Mouse (Mus musculus) heart, embryonic 15.5 days (tissue): ENCODE measurements around the gene Taf5l. TPM values are rescaled to one million over a fixed set of nuclear protein-coding genes. Genes with fewer than 3 reads are reported as not detected.
A peak's percentile ranks its signal among the peaks of the same experiment; 100 is the strongest.
"Not testable (repeated sequence)": the region's sequence is repeated elsewhere in the genome, so short reads cannot be mapped to it uniquely, and the experiment has no call there.

ENCODE experiments used
- ATAC-seq: fragments of 200-750 bp; cut with Nextera tagmentation; replicated peaks from 2 replicates; pipeline ENCODE4 v1.8.0; 2017; ENCODE audit warnings: low read depth, moderate TSS enrichment; ENCODE audit not compliant: insufficient number of reproducible peaks, insufficient read depth, low FRiP score
- H3K27ac ChIP-seq: fragments of 300-500 bp; sonication (generic); 2 replicates; pipeline ENCODE4 v1.5.1; 2015; ENCODE audit warnings: mild to moderate bottlenecking, inconsistent platforms
- H3K27me3 ChIP-seq: fragments of 300-500 bp; sonication (generic); 2 replicates; pipeline ENCODE4 v1.6.1; 2015; ENCODE audit warnings: inconsistent platforms
- H3K36me3 ChIP-seq: fragments of 300-500 bp; sonication (generic); 2 replicates; pipeline ENCODE4 v1.6.1; 2015; ENCODE audit warnings: mild to moderate bottlenecking, inconsistent platforms
- H3K4me1 ChIP-seq: fragments of 300-500 bp; sonication (generic); replicated peaks from 2 replicates; pipeline ENCODE4 v1.6.1; 2015; ENCODE audit warnings: inconsistent platforms
- H3K4me2 ChIP-seq: fragments of 300-500 bp; sonication (generic); 2 replicates; pipeline ENCODE4 v1.6.1; 2015; ENCODE audit warnings: inconsistent platforms, mild to moderate bottlenecking, moderate library complexity
- H3K4me3 ChIP-seq: fragments of 300-500 bp; sonication (generic); 2 replicates; pipeline ENCODE4 v1.5.1; 2015; ENCODE audit warnings: mild to moderate bottlenecking, inconsistent platforms
- H3K9ac ChIP-seq: fragments of 300-500 bp; sonication (generic); 2 replicates; pipeline ENCODE4 v1.6.1; 2015; ENCODE audit warnings: mild to moderate bottlenecking, inconsistent platforms
- H3K9me3 ChIP-seq: fragments of 300-500 bp; sonication (generic); replicated peaks from 2 replicates; pipeline ENCODE4 v1.6.1; 2016; ENCODE audit warnings: inconsistent platforms
- WGBS: fragments of 180-500 bp; shearing (Covaris S2); methylation state at CpG from one replicate; pipeline ENCODE4 v1.1.7; 2015; ENCODE audit warnings: mixed read lengths; 5-methylcytosine and 5-hydroxymethylcytosine counted together
- polyA plus RNA-seq: library from polyadenylated mRNA; unstranded; fragments of >200 nt; fragmentation: Nextera tagmentation; extraction: Ambion mirVana; gene quantifications from 2 replicates; pipeline ENCODE4 v1.2.1, GENCODE M21; 2015

Gene Taf5l
- polyA plus RNA-seq, 1 experiment from 2014 or later = 20.3 TPM

DNA sequence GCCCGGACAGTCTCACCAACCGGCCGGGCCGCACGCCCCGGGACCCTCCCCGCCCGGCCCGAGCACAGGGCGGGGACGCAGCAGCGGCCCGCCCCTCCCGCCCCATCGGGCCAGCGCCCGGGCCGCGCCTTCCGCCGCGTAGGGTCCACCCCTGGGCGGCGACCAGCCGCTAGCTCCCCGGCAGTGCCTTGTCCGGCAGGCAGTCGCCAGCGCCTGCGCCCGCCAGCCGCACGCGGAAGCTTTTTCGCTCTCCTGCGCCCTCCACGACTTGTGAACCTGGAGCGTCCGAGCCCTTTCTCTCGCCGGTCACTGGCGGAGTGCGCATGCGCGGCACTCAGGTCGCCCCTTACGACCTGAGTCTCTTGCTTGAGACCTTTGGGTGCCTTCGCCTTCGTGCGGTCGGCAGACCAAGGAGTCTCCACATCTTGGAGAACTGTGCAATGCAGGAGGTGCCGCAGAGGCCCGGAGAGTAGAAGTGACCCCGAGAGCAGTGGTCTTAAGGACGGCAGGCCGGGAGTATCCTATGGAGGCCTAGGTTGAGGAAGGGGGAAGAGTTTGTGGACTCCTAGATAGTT lies 38.3 kb downstream of the Taf5l start, which contains the start of gene Abcb10:
Gene Abcb10, minus strand, starts transcription at position 297 of the 575 bp plus-strand sequence.
- peak within 1 kb of the TSS; percentile 91 for H3K27ac ChIP-seq
- peaks cover 35% of the 10 kb centered on the region for H3K4me1 ChIP-seq
- H3K4me2 ChIP-seq = peak within 1 kb of the TSS; percentile 78
- H3K9me3 ChIP-seq = no peaks in the 10 kb centered on the region
- H3K4me3 ChIP-seq = peak within 1 kb of the TSS; percentile 63
- WGBS = under 1% methylated on average over 43 of the region's 56 CpGs
- no peaks in the 10 kb centered on the region for H3K36me3 ChIP-seq
- no peaks in the 10 kb centered on the region for H3K27me3 ChIP-seq
- ATAC-seq = peak; percentile 97
- peak within 1 kb of the TSS; percentile 80 for H3K9ac ChIP-seq

- Histone ChIP-seq H3K9ac (peak overlapping the region; percentile 80), H3K9me3 (no peaks in the 10 kb centered on the region), H3K36me3 (no peaks in the 10 kb centered on the region), H3K4me2 (peak overlapping the region; percentile 78), H3K4me3 (peak overlapping the region; percentile 63), H3K4me1 (peaks cover 41% of the 10 kb centered on the region), H3K27me3 (no peaks in the 10 kb centered on the region), H3K27ac (peak overlapping the region; percentile 91)
- ATAC-seq = peak; percentile 24
- whole genome bisulfite sequencing = under 1% methylated on average over 48 of the region's 48 CpGs
Observed at GRCm38 (mm10) chr8:123982291-123982793, 38.9 kb downstream of the Taf5l start.

GRCm38 (mm10) chr8:123981674-123982073 lies 39.5 kb downstream of the Taf5l start:
- Histone ChIP-seq H3K4me1 (peaks cover 41% of the 10 kb centered on the region), H3K4me2 (peak overlapping the region; percentile 78), H3K36me3 (no peaks in the 10 kb centered on the region), H3K9me3 (no peaks in the 10 kb centered on the region), H3K27me3 (no peaks in the 10 kb centered on the region), H3K27ac (no peak overlapping the region), H3K4me3 (peak overlapping the region; percentile 63), H3K9ac (no peak overlapping the region)
- ATAC-seq = no peak
- WGBS = 35% methylated on average over 4 of the region's 4 CpGs

GRCm38 (mm10) chr8:123980239-123980638 lies 41.0 kb downstream of the Taf5l start:
- 63% methylated on average over 4 of the region's 4 CpGs for WGBS
- no peaks in the 10 kb centered on the region for H3K36me3 ChIP-seq
- H3K27me3 ChIP-seq = no peaks in the 10 kb centered on the region
- no peak overlapping the region for H3K4me2 ChIP-seq
- H3K9ac ChIP-seq = no peak overlapping the region
- H3K9me3 ChIP-seq = no peaks in the 10 kb centered on the region
- H3K27ac ChIP-seq = no peak overlapping the region
- ATAC-seq = no peak
- H3K4me1 ChIP-seq = peaks cover 41% of the 10 kb centered on the region
- no peak overlapping the region for H3K4me3 ChIP-seq

- Histone ChIP-seq H3K4me2 (peak overlapping the region; percentile 31), H3K9ac (no peak overlapping the region), H3K4me1 (peaks cover 41% of the 10 kb centered on the region), H3K9me3 (no peaks in the 10 kb centered on the region), H3K36me3 (no peaks in the 10 kb centered on the region), H3K4me3 (0 out of 2 replicates have a peak overlapping the region, but pooled peaks have one; percentile 10), H3K27ac (peak overlapping the region; percentile 65), H3K27me3 (no peaks in the 10 kb centered on the region)
- WGBS = 29% methylated on average over 8 of the region's 8 CpGs
- no peak for ATAC-seq
Observed at GRCm38 (mm10) chr8:123978926-123979325, 42.3 kb downstream of the Taf5l start.

GRCm38 (mm10) chr8:123978166-123978838 lies 42.9 kb downstream of the Taf5l start:
- Histone ChIP-seq H3K36me3 (no peaks in the 10 kb centered on the region), H3K27me3 (no peaks in the 10 kb centered on the region), H3K4me2 (peak overlapping the region; percentile 31), H3K27ac (peak overlapping the region; percentile 65), H3K9me3 (no peaks in the 10 kb centered on the region), H3K4me3 (peak overlapping the region; percentile 10; the same call in 1 of the 2 replicates), H3K9ac (0 out of 2 replicates have a peak overlapping the region, but pooled peaks have one; percentile 2), H3K4me1 (peaks cover 39% of the 10 kb centered on the region)
- 19% methylated on average over 14 of the region's 14 CpGs for WGBS
- ATAC-seq = no peak

DNA sequence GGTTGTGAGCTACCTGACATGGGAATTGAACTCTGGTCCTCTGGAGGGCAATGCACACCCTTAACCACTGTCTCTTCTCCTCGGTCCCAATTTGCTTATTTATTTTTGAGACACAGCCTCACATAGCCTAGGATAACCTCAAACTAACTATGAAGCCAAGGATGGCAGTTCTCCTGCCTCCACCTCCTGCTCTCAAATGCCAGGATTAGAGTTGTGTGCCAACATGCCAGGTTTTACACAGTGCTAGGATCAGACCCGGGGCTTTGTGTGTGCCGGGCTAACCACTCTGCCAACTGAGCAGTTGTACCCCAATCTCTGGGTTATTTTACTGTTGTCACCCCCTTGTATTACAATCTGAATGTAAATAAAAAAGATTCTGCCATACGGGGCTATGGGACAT lies 43.7 kb downstream of the Taf5l start:
- Histone ChIP-seq H3K4me1 (peaks cover 38% of the 10 kb centered on the region), H3K9ac (no peak overlapping the region), H3K27ac (no peak overlapping the region; the same call in 1 of the 2 replicates), H3K9me3 (no peaks in the 10 kb centered on the region), H3K4me2 (peak overlapping the region; percentile 31; the same call in 1 of the 2 replicates), H3K36me3 (no peaks in the 10 kb centered on the region), H3K4me3 (no peak overlapping the region), H3K27me3 (no peaks in the 10 kb centered on the region)
- WGBS = 83% methylated on average over 4 of the region's 4 CpGs
- no peak for ATAC-seq

GRCm38 (mm10) chr8:123973495-123973894 lies 47.7 kb downstream of the Taf5l start:
- Histone ChIP-seq H3K27me3 (no peaks in the 10 kb centered on the region), H3K9me3 (no peaks in the 10 kb centered on the region), H3K4me1 (peaks cover 12% of the 10 kb centered on the region), H3K36me3 (no peaks in the 10 kb centered on the region), H3K4me3 (no peak overlapping the region), H3K9ac (no peak overlapping the region), H3K27ac (no peak overlapping the region), H3K4me2 (no peak overlapping the region)
- WGBS = 72% methylated on average over 1 of the region's 1 CpGs
- ATAC-seq = no peak

DNA sequence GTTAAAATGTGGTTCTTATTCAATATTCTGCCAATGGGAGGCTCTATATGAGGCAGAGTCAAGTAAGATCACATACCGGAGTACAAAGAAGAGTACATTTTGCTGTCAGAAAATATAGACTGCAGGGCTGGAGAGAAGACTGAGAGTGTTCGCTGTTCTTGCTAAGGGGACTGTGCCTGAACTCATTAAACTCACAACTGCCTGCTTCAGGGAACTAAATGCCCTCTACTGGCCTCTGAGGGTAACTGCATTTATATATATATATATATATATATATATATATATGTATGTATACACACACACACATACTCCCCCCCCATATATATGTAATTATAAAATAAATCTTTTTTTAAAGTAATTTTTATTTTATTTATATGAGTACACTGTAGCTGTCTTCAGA lies 54.3 kb downstream of the Taf5l start:
- no peaks in the 10 kb centered on the region for H3K4me1 ChIP-seq
- no peak overlapping the region for H3K4me2 ChIP-seq
- no peak overlapping the region for H3K27ac ChIP-seq
- WGBS = 64% methylated on average over 2 of the region's 2 CpGs
- no peak overlapping the region for H3K4me3 ChIP-seq
- H3K27me3 ChIP-seq = no peaks in the 10 kb centered on the region
- peaks cover 26% of the 10 kb centered on the region for H3K36me3 ChIP-seq
- no peak for ATAC-seq
- H3K9ac ChIP-seq = no peak overlapping the region
- no peaks in the 10 kb centered on the region for H3K9me3 ChIP-seq

DNA sequence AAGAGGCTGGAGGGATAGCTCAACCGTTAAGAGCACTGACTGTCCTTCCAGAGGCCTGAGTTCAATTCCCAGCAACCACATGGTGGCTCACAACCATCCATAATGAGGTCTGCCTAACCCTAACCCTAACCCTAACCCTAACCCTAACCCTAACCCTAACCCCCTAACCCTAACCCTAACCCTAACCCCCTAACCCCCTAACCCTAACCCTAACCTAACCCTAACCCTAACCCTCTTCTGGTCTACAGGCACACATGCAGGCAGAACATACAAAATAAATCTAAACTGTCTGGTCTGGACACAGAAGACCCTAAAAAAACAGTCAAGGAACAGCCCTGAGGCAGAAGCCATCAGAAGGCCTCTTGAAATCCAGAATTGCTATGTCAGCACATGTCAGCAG lies 59.8 kb downstream of the Taf5l start:
- Histone ChIP-seq H3K27me3 (no peaks in the 10 kb centered on the region), H3K9me3 (no peaks in the 10 kb centered on the region), H3K4me3 (no peak overlapping the region), H3K36me3 (peaks cover 58% of the 10 kb centered on the region), H3K27ac (no peak overlapping the region), H3K9ac (no peak overlapping the region), H3K4me2 (no peak overlapping the region), H3K4me1 (no peaks in the 10 kb centered on the region)
- WGBS = 85% methylated on average over 1 of the region's 1 CpGs
- no peak for ATAC-seq

- not testable (repeated sequence) for H3K9me3 ChIP-seq, H3K9ac ChIP-seq, H3K4me2 ChIP-seq, H3K4me1 ChIP-seq, H3K27me3 ChIP-seq, ATAC-seq, H3K4me3 ChIP-seq, H3K27ac ChIP-seq
- WGBS = 86% methylated on average over 5 of the region's 5 CpGs
- peaks cover 56% of the 10 kb centered on the region for H3K36me3 ChIP-seq
Observed at GRCm38 (mm10) chr8:123960556-123960955, 60.6 kb downstream of the Taf5l start.
